Mouse (Mus musculus) forelimb bud, embryonic 11.5 days (tissue): ENCODE results near the gene Gm13101.
"Not testable (repeated sequence)": the region's sequence is repeated elsewhere in the genome, so short reads cannot be mapped to it uniquely, and the experiment has no call there.

Experiments
- DNase-seq: peaks from one replicate; pipeline ENCODE4 v3.0.0-alpha.2; 2012; ENCODE audit warnings: low read depth, low spot score

Gm13101 gene

DNA sequence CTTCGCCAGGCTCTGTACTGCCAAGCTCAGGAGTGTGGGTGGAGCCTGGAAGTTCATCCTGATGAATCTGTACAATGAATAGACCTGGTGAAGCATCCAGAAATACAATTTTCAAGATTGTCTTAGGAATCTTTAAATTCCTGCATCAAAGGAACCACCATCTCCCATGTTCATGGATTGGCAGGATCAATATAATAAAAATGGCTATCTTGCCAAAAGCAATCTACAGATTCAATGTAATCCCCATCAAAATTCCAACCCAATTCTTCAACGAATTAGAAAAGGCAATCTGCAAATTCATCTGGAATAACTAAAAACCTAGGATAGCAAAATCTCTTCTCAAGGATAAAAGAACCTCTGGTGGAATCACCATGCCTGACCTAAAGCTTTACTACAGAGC is at the start of gene Gm13101:
Gene Gm13101, minus strand, starts transcription at position 101 of the 400 bp plus-strand sequence.
- not testable (repeated sequence) for DNase-seq

DNA sequence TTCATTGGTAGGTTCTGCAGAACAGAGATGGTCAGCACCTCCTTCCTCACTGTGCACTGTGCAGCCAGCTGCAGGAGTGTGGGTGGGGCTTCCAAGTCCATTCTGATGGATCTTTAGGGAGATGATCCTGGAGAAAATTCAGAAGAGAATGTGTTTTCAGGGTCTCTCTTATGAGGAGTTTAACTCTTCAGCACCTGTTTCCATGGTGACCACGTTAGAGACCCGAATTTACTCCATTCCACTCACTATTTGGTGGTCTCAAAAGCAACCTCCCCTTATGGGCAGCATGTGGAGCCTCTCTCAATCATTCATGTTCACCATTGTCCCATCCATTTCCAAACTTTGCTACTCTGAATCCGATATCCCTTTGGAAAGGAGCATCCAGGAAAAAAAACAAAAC is 27.5 kb upstream of the Gm13101 start, which contains the start of gene Pramef17:
Gene Pramef17, minus strand, starts transcription at position 101 of the 400 bp plus-strand sequence.
- not testable (repeated sequence) for DNase-seq

DNA sequence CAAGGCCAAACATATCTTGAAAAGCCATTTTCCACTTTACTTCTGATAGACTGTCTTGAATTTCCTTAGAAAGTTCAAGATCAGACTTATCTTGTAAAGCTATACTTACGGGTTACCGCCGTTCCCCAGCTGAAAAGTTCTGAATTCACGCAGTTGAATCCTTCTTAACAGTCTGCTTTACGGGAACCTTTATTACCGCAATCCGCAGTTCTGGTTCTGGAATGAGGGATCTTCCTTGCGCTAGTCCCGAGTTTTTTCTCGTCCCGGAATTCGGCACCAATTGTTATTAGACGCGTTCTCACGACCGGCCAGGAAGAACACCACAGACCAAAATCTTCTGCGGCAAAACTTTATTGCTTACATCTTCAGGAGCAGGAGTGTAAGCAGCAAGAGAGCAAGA is 21.4 kb upstream of the Gm13101 start:
- DNase-seq: not testable (repeated sequence)

DNA sequence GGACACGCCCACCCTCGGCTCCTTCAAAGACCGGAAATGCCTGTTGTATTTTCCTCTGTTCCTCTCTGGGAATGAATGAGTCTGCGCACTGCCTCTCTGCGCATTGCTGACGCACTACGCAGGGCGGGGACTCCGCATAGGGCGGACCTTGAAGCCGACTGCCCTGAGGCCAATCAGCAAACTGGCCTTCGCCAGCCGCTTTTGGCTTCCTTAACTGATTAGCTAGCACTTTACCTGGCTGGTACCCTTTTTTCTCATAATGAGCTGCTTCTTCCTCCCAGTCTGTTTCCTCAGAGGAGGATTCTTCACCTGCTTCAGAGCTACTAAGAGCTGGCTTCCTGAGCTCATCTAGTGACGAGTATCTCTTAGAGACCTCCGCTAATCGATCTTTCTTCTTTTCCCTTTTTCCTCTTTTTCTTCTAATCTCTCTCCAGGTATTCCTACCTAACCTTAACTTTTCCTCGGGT is 20.8 kb upstream of the Gm13101 start:
- not testable (repeated sequence) for DNase-seq

DNA sequence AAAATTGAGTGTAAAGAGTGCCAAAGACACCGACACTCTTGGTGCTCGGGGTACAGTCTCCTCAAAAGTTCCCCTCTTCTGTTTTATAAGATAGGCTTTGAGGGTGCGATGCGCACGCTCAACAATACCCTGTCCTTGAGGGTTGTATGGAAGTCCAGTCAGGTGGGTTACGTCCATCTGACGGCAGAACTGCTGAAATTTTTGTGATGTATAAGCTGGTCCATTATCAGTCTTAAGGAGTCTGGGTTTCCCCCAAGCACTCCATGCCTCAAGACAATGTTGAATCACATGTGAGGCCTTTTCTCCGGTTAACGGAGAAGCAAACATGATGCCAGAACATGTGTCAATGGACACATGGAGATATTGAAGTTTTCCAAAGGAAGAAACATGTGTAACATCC is 19.0 kb upstream of the Gm13101 start:
- DNase-seq: not testable (repeated sequence)

DNA sequence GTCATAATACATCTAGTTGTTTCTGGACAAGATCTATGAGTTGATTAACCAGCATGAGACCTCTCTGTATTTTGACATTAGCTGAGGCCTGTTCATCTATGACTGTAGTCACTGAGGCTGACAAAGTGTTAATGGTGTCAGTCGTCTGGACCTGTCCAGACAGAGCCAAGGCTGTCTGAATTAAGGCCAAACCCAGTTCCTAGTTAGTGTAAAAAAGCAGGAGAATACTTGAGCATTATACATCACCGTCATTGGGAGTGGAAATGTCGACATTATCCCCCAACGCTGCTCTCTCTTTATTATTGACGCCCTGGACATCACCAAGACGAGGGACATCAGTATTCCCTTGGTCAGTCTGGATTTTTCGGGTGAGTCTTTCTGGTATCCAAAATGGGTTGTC is 18.4 kb upstream of the Gm13101 start:
- DNase-seq: not testable (repeated sequence)

DNA sequence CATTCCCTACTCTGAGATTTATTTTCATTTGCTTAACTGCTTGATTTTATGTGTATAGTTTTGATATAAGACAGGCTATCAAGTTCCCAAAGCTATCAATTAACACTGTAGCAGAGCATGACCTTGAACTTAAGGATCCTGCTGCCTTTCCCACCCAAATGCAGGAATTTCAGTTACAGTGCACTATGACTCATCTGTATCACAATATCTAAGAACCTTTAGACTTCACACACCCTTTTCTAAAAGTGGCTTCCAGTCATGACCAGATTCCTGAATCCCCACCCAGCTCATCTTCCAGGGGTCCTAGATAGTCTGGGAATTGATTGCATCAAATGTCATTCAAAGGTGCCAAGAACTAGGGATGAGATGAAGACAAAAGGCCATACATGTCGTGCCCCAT is 16.7 kb upstream of the Gm13101 start:
- not testable (repeated sequence) for DNase-seq

DNA sequence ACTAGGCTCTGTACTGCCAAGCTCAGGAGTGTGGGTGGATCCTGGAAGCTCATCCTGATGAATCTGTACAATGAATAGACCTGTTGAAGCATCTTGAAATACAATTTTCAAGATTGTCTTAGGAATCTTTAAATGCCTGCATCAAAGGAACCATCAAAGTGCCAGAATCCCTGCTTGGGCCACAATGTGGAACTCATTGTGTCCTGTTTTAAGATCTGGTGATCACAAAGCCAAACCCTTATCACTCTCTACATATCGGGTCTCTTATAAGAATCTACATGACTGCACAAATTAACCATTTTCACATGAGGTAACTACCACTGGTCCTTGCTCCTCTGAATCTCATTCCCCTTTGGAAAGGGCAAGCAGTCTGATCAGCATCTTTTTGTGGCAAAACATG is 15.8 kb downstream of the Gm13101 start, which contains the start of gene Pramef25:
Gene Pramef25, minus strand, starts transcription at position 101 of the 400 bp plus-strand sequence.
- DNase-seq: not testable (repeated sequence)
